In genomic region chr8:11619091-11619490, GRCm38 (mm10) we compare ENCODE assay signal across 27 mouse cellular contexts.
"Had no signal": no experiment of that assay in that cellular context is flagged by ENCODE, and none has a peak within 500 bp of the region (broad histone marks: within the 10 kb centered on the region; RNA-seq: fewer than 3 reads in every experiment).

No protein-coding gene starts in this region.

- H3K27ac ChIP-seq: heart, adult 2 months; heart, embryonic 13.5 days; heart, embryonic 15.5 days; hindbrain, embryonic 13.5 days; hindbrain, embryonic 15.5 days; hindbrain, postnatal 0 days; kidney, embryonic 15.5 days; kidney, postnatal 0 days; limb, embryonic 13.5 days; limb, embryonic 15.5 days; liver, embryonic 12.5 days; liver, embryonic 14.5 days had no signal

- H3K27me3 ChIP-seq: heart, embryonic 13.5 days; heart, embryonic 15.5 days; hindbrain, embryonic 13.5 days; hindbrain, embryonic 15.5 days; kidney, embryonic 15.5 days; limb, embryonic 13.5 days; limb, embryonic 15.5 days; liver, embryonic 12.5 days had no signal

- H3K4me3 ChIP-seq: heart, adult 2 months; heart, embryonic 13.5 days; heart, embryonic 15.5 days; hindbrain, embryonic 13.5 days; hindbrain, embryonic 15.5 days; kidney, embryonic 15.5 days; limb, embryonic 13.5 days; limb, embryonic 15.5 days; liver, embryonic 12.5 days had no signal

- DNase-seq: gastrocnemius, postnatal 14 days; gastrocnemius, postnatal 36 days; heart, adult 11 months; heart, adult 2 months; heart, postnatal 14 days; heart, postnatal 36 days; kidney, adult 11 months; kidney, adult 2 months; kidney, adult 9 months; kidney, postnatal 14 days; kidney, postnatal 36 days; layer of hippocampus, postnatal 36 days; left cerebral cortex, postnatal 4 days; lung, adult 18-20 months had no signal

- H3K9ac ChIP-seq: heart, embryonic 13.5 days; heart, embryonic 15.5 days; hindbrain, embryonic 13.5 days; hindbrain, embryonic 15.5 days; kidney, embryonic 15.5 days; limb, embryonic 13.5 days; limb, embryonic 15.5 days; liver, embryonic 12.5 days; liver, embryonic 14.5 days had no signal

- H3K4me2 ChIP-seq: heart, embryonic 11.5 days; heart, embryonic 13.5 days; heart, embryonic 15.5 days; hindbrain, embryonic 13.5 days; hindbrain, embryonic 15.5 days; kidney, embryonic 15.5 days; limb, embryonic 13.5 days; limb, embryonic 15.5 days; liver, embryonic 12.5 days had no signal

- H3K4me1 ChIP-seq: hindbrain, embryonic 13.5 days; hindbrain, embryonic 15.5 days; kidney, embryonic 15.5 days; limb, embryonic 13.5 days; limb, embryonic 15.5 days; liver, embryonic 12.5 days had no signal

- ATAC-seq: hindbrain, postnatal 0 days; intestine, embryonic 16.5 days; liver, embryonic 12.5 days had no signal

- H3K9me3 ChIP-seq: heart, embryonic 13.5 days; heart, embryonic 15.5 days; hindbrain, embryonic 13.5 days; hindbrain, embryonic 15.5 days; kidney, embryonic 15.5 days; limb, embryonic 13.5 days; limb, embryonic 15.5 days; liver, embryonic 12.5 days had no signal
